Mouse (Mus musculus) CH12F3 (cell line): ENCODE measurements around the gene Wipf1.
"Not testable (repeated sequence)": the region's sequence is repeated elsewhere in the genome, so short reads cannot be mapped to it uniquely, and the experiment has no call there.

Experiments
- in situ Hi-C: fragments of 300-500 bp; cut with MboI; formaldehyde crosslinking; loops from 2 replicates; pipeline ENCODE4 v1.14.3; 2020; ENCODE audit warnings: low sequenced_read_pairs

Gene Wipf1

GRCm38 (mm10) chr2:73529356-73530330, at the start of gene Wipf1:
TSS of gene Wipf1 (minus strand) at chr2:73529734.
- in situ Hi-C loops, result no loop called here

- in situ Hi-C loops, result loop anchor here (25.0 kb wide), 1 partner anchor 158 kb away; no protein-coding TSS in a partner anchor
These were observed 49.6 kb upstream of the Wipf1 start for GRCm38 (mm10) chr2:73579168-73579567.

GRCm38 (mm10) chr2:73574418-73574817, 44.9 kb upstream of the Wipf1 start:
- in situ Hi-C loops, result no loop called here

- in situ Hi-C loops, result no loop called here
These were observed 44.0 kb upstream of the Wipf1 start for GRCm38 (mm10) chr2:73573556-73573955.

- in situ Hi-C loops, result no loop called here
These were observed 43.2 kb upstream of the Wipf1 start for GRCm38 (mm10) chr2:73572539-73573372.

GRCm38 (mm10) chr2:73571901-73572300, 42.4 kb upstream of the Wipf1 start:
- in situ Hi-C loops, result no loop called here

- in situ Hi-C loops, result no loop called here
These were observed 41.8 kb upstream of the Wipf1 start for GRCm38 (mm10) chr2:73571304-73571703.

GRCm38 (mm10) chr2:73566989-73567605, 37.6 kb upstream of the Wipf1 start:
- in situ Hi-C loops, result no loop called here

- in situ Hi-C loops, result no loop called here
These were observed 36.6 kb upstream of the Wipf1 start for GRCm38 (mm10) chr2:73566162-73566561.

- in situ Hi-C loops, result no loop called here
These were observed 34.2 kb upstream of the Wipf1 start for GRCm38 (mm10) chr2:73563690-73564089.

GRCm38 (mm10) chr2:73562656-73563055, 33.1 kb upstream of the Wipf1 start:
- in situ Hi-C loops, result no loop called here

- in situ Hi-C loops, result no loop called here
These were observed 32.1 kb upstream of the Wipf1 start for GRCm38 (mm10) chr2:73561665-73562063.

GRCm38 (mm10) chr2:73560899-73561664, 31.5 kb upstream of the Wipf1 start:
- in situ Hi-C loops, result no loop called here

GRCm38 (mm10) chr2:73560445-73560844, 30.9 kb upstream of the Wipf1 start:
- in situ Hi-C loops, result no loop called here

GRCm38 (mm10) chr2:73557956-73558355, 28.4 kb upstream of the Wipf1 start:
- in situ Hi-C loops, result no loop called here

- in situ Hi-C loops, result not testable (repeated sequence)
These were observed 27.5 kb upstream of the Wipf1 start for GRCm38 (mm10) chr2:73557061-73557460.

GRCm38 (mm10) chr2:73554389-73554788, 24.9 kb upstream of the Wipf1 start:
- in situ Hi-C loops, result no loop called here

GRCm38 (mm10) chr2:73552926-73553325, 23.4 kb upstream of the Wipf1 start:
- in situ Hi-C loops, result no loop called here

GRCm38 (mm10) chr2:73550725-73551124, 21.2 kb upstream of the Wipf1 start:
- in situ Hi-C loops, result no loop called here

- in situ Hi-C loops, result no loop called here
These were observed 19.0 kb upstream of the Wipf1 start for GRCm38 (mm10) chr2:73548542-73548941.
